Mouse (Mus musculus): ENCODE results near the gene Wdr46. TPM values are rescaled to one million over a fixed set of nuclear protein-coding genes. Genes with fewer than 3 reads are reported as not detected.
"Not testable (repeated sequence)": the region's sequence is repeated elsewhere in the genome, so short reads cannot be mapped to it uniquely, and the experiment has no call there.

Gene Wdr46
- polyA plus RNA-seq, 1 experiment from 2014 or later, result 18.4 TPM

GRCm38 (mm10) chr17:33982136-33982535 lies 41.7 kb downstream of the Wdr46 start:
- H3K4me1 ChIP-seq (replicated peaks), result peaks cover 43% of the 10 kb centered on the region
- peak overlapping the region; percentile 84 for H3K4me2 ChIP-seq
- H3K9me3 ChIP-seq (replicated peaks); H3K36me3 ChIP-seq (replicated peaks); H3K9ac ChIP-seq; H3K27ac ChIP-seq (replicated peaks); ATAC-seq (ENCODE audit: insufficient read depth): not testable (repeated sequence)
- WGBS (ENCODE audit: insufficient replicate concordance), result 2% methylated on average over 8 of the region's 8 CpGs
- H3K4me3 ChIP-seq (replicated peaks), result peak overlapping the region; percentile 64; the same call in 1 of the 2 replicates
- H3K27me3 ChIP-seq, result peaks cover 29% of the 10 kb centered on the region

GRCm38 (mm10) chr17:33991788-33992664 lies 51.6 kb downstream of the Wdr46 start:
- Histone ChIP-seq H3K4me2 (no peak overlapping the region), H3K9me3 (replicated peaks) (no peaks in the 10 kb centered on the region), H3K4me3 (replicated peaks) (no peak overlapping the region), H3K9ac (no peak overlapping the region), H3K27ac (replicated peaks) (no peak overlapping the region), H3K36me3 (replicated peaks) (peaks cover 11% of the 10 kb centered on the region), H3K4me1 (replicated peaks) (peaks cover 3% of the 10 kb centered on the region; the same call in 1 of the 2 replicates), H3K27me3 (peaks cover 19% of the 10 kb centered on the region)
- ATAC-seq (ENCODE audit: insufficient read depth), result no peak
- WGBS (ENCODE audit: insufficient replicate concordance), result 28% methylated on average over 10 of the region's 10 CpGs

GRCm38 (mm10) chr17:33994959-33995358 lies 54.5 kb downstream of the Wdr46 start:
- Histone ChIP-seq H3K4me2 (no peak overlapping the region), H3K9ac (no peak overlapping the region), H3K36me3 (replicated peaks) (peaks cover 11% of the 10 kb centered on the region), H3K27me3 (peaks cover 12% of the 10 kb centered on the region), H3K27ac (replicated peaks) (no peak overlapping the region), H3K9me3 (replicated peaks) (no peaks in the 10 kb centered on the region), H3K4me3 (replicated peaks) (no peak overlapping the region), H3K4me1 (replicated peaks) (peaks cover 15% of the 10 kb centered on the region)
- 69% methylated on average over 8 of the region's 8 CpGs for WGBS (ENCODE audit: insufficient replicate concordance)
- ATAC-seq (ENCODE audit: insufficient read depth), result no peak

- no peak overlapping the region for H3K4me2 ChIP-seq
- peaks cover 18% of the 10 kb centered on the region for H3K27me3 ChIP-seq
- H3K4me1 ChIP-seq (replicated peaks), result peaks cover 22% of the 10 kb centered on the region
- WGBS (ENCODE audit: insufficient replicate concordance), result 47% methylated on average over 3 of the region's 3 CpGs
- H3K27ac ChIP-seq (replicated peaks), result no peak overlapping the region
- H3K4me3 ChIP-seq (replicated peaks), result no peak overlapping the region
- no peak for ATAC-seq (ENCODE audit: insufficient read depth)
- H3K9ac ChIP-seq, result no peak overlapping the region
- peaks cover 11% of the 10 kb centered on the region for H3K36me3 ChIP-seq (replicated peaks)
- no peaks in the 10 kb centered on the region for H3K9me3 ChIP-seq (replicated peaks)
Measured at GRCm38 (mm10) chr17:33995651-33996050, 55.2 kb downstream of the Wdr46 start.

- H3K9ac ChIP-seq; H3K9me3 ChIP-seq (replicated peaks); H3K4me2 ChIP-seq; H3K4me3 ChIP-seq (replicated peaks); H3K27ac ChIP-seq (replicated peaks); ATAC-seq (ENCODE audit: insufficient read depth): not testable (repeated sequence)
- 76% methylated on average over 2 of the region's 2 CpGs for WGBS (ENCODE audit: insufficient replicate concordance)
- H3K36me3 ChIP-seq (replicated peaks), result peaks cover 11% of the 10 kb centered on the region
- peaks cover 31% of the 10 kb centered on the region for H3K27me3 ChIP-seq
- H3K4me1 ChIP-seq (replicated peaks), result peaks cover 20% of the 10 kb centered on the region
Measured at GRCm38 (mm10) chr17:33997025-33997424, 56.6 kb downstream of the Wdr46 start.

- Histone ChIP-seq H3K27me3 (peaks cover 32% of the 10 kb centered on the region), H3K4me3 (replicated peaks) (peak overlapping the region; percentile 67; the same call in 1 of the 2 replicates), H3K4me1 (replicated peaks) (peaks cover 19% of the 10 kb centered on the region), H3K4me2 (peak overlapping the region; percentile 97), H3K36me3 (replicated peaks) (peaks cover 11% of the 10 kb centered on the region)
- not testable (repeated sequence) for H3K9me3 ChIP-seq (replicated peaks); H3K9ac ChIP-seq; H3K27ac ChIP-seq (replicated peaks); ATAC-seq (ENCODE audit: insufficient read depth)
- WGBS (ENCODE audit: insufficient replicate concordance), result 38% methylated on average over 5 of the region's 5 CpGs
Measured at GRCm38 (mm10) chr17:33998697-33999096, 58.2 kb downstream of the Wdr46 start.

Other genes with a start within 250 kb of the Wdr46 start
- gene March2, start 222.0 kb upstream of the Wdr46 start, polyA plus RNA-seq (2015; fragmentation: Nextera tagmentation; extraction: Ambion mirVana), result 274 and 311 TPM in 2 replicates
- gene Rab11b, start 180.1 kb upstream of the Wdr46 start, polyA plus RNA-seq (2015; fragmentation: Nextera tagmentation; extraction: Ambion mirVana), result 111 and 116 TPM in 2 replicates
- gene Angptl4, start 158.8 kb upstream of the Wdr46 start, polyA plus RNA-seq (2015; fragmentation: Nextera tagmentation; extraction: Ambion mirVana), result 23.0 and 27.6 TPM in 2 replicates
- gene Kank3, start 130.1 kb upstream of the Wdr46 start, polyA plus RNA-seq (2015; fragmentation: Nextera tagmentation; extraction: Ambion mirVana), result 10.4 and 12.8 TPM in 2 replicates
- 356 and 444 TPM in 2 replicates for gene Rps28, start 116.1 kb upstream of the Wdr46 start, polyA plus RNA-seq (2015; fragmentation: Nextera tagmentation; extraction: Ambion mirVana)
- 240 and 251 TPM in 2 replicates for gene Ndufa7, start 116.1 kb upstream of the Wdr46 start, polyA plus RNA-seq (2015; fragmentation: Nextera tagmentation; extraction: Ambion mirVana)
- gene Cd320, start 97.6 kb upstream of the Wdr46 start, polyA plus RNA-seq (2015; fragmentation: Nextera tagmentation; extraction: Ambion mirVana), result 14.4 and 14.7 TPM in 2 replicates
- gene Gm7029, start 66.8 kb upstream of the Wdr46 start, polyA plus RNA-seq (2015; fragmentation: Nextera tagmentation; extraction: Ambion mirVana), result not detected in 2 replicates
- 7.5 and 8.3 TPM in 2 replicates for gene Kifc1, start 50.0 kb upstream of the Wdr46 start, polyA plus RNA-seq (2015; fragmentation: Nextera tagmentation; extraction: Ambion mirVana)
- 0.35 and 0.38 TPM in 2 replicates for gene Platr17, start 35.5 kb upstream of the Wdr46 start, polyA plus RNA-seq (2015; fragmentation: Nextera tagmentation; extraction: Ambion mirVana)
- 18.7 and 20.4 TPM in 2 replicates for gene Daxx, start 31.2 kb upstream of the Wdr46 start, polyA plus RNA-seq (2015; fragmentation: Nextera tagmentation; extraction: Ambion mirVana)
- gene Tapbp, start 24.8 kb upstream of the Wdr46 start, polyA plus RNA-seq (2015; fragmentation: Nextera tagmentation; extraction: Ambion mirVana), result 33.3 and 35.7 TPM in 2 replicates
- 8.2 and 9.8 TPM in 2 replicates for gene Zbtb22, start 24.8 kb upstream of the Wdr46 start, polyA plus RNA-seq (2015; fragmentation: Nextera tagmentation; extraction: Ambion mirVana)
- 8.2 and 10.2 TPM in 2 replicates for gene Rgl2, start 11.1 kb upstream of the Wdr46 start, polyA plus RNA-seq (2015; fragmentation: Nextera tagmentation; extraction: Ambion mirVana)
- 89.6 and 96.8 TPM in 2 replicates for gene Pfdn6, start 317 bp upstream of the Wdr46 start, polyA plus RNA-seq (2015; fragmentation: Nextera tagmentation; extraction: Ambion mirVana)
- 2.4 and 2.5 TPM in 2 replicates for gene B3galt4, start 10.8 kb downstream of the Wdr46 start, polyA plus RNA-seq (2015; fragmentation: Nextera tagmentation; extraction: Ambion mirVana)
- gene Vps52, start 15.2 kb downstream of the Wdr46 start, polyA plus RNA-seq (2015; fragmentation: Nextera tagmentation; extraction: Ambion mirVana), result 23.3 and 24.6 TPM in 2 replicates
- gene Rps18, start 15.3 kb downstream of the Wdr46 start, polyA plus RNA-seq (2015; fragmentation: Nextera tagmentation; extraction: Ambion mirVana), result 939 and 1,010 TPM in 2 replicates
- 123 and 165 TPM in 2 replicates for gene H2-K1, start 59.7 kb downstream of the Wdr46 start, polyA plus RNA-seq (2015; fragmentation: Nextera tagmentation; extraction: Ambion mirVana)
- gene Ring1, start 84.0 kb downstream of the Wdr46 start, polyA plus RNA-seq (2015; fragmentation: Nextera tagmentation; extraction: Ambion mirVana), result 5.5 and 7.2 TPM in 2 replicates
- gene H2-Ke6, start 87.4 kb downstream of the Wdr46 start, polyA plus RNA-seq (2015; fragmentation: Nextera tagmentation; extraction: Ambion mirVana), result 30.7 and 37.0 TPM in 2 replicates
- 56.3 and 68.5 TPM in 2 replicates for gene Slc39a7, start 91.0 kb downstream of the Wdr46 start, polyA plus RNA-seq (2015; fragmentation: Nextera tagmentation; extraction: Ambion mirVana)
- gene Rxrb, start 91.2 kb downstream of the Wdr46 start, polyA plus RNA-seq (2015; fragmentation: Nextera tagmentation; extraction: Ambion mirVana), result 16.7 and 19.3 TPM in 2 replicates
- gene Col11a2, start 98.8 kb downstream of the Wdr46 start, polyA plus RNA-seq (2015; fragmentation: Nextera tagmentation; extraction: Ambion mirVana), result 0.59 and 0.79 TPM in 2 replicates
- 0.17 and 0.40 TPM in 2 replicates for gene H2-Oa, start 151.7 kb downstream of the Wdr46 start, polyA plus RNA-seq (2015; fragmentation: Nextera tagmentation; extraction: Ambion mirVana)
- 6.4 TPM in 2 replicates for gene H2-DMa, start 178.9 kb downstream of the Wdr46 start, polyA plus RNA-seq (2015; fragmentation: Nextera tagmentation; extraction: Ambion mirVana)
- 37.8 and 40.1 TPM in 2 replicates for gene Brd2, start 182.0 kb downstream of the Wdr46 start, polyA plus RNA-seq (2015; fragmentation: Nextera tagmentation; extraction: Ambion mirVana)
- 0.54 and 1.0 TPM in 2 replicates for gene H2-DMb2, start 202.6 kb downstream of the Wdr46 start, polyA plus RNA-seq (2015; fragmentation: Nextera tagmentation; extraction: Ambion mirVana)
- gene H2-DMb1, start 212.4 kb downstream of the Wdr46 start, polyA plus RNA-seq (2015; fragmentation: Nextera tagmentation; extraction: Ambion mirVana), result 1.6 and 1.7 TPM in 2 replicates
- 4.2 and 4.8 TPM in 2 replicates for gene Tap1, start 246.9 kb downstream of the Wdr46 start, polyA plus RNA-seq (2015; fragmentation: Nextera tagmentation; extraction: Ambion mirVana)
- 10.6 and 11.2 TPM in 2 replicates for gene Psmb9, start 247.1 kb downstream of the Wdr46 start, polyA plus RNA-seq (2015; fragmentation: Nextera tagmentation; extraction: Ambion mirVana)

Measured in liver, embryonic 15.5 days (tissue).